Mouse (Mus musculus): ENCODE data around the gene Cish.

Cish gene

DNA sequence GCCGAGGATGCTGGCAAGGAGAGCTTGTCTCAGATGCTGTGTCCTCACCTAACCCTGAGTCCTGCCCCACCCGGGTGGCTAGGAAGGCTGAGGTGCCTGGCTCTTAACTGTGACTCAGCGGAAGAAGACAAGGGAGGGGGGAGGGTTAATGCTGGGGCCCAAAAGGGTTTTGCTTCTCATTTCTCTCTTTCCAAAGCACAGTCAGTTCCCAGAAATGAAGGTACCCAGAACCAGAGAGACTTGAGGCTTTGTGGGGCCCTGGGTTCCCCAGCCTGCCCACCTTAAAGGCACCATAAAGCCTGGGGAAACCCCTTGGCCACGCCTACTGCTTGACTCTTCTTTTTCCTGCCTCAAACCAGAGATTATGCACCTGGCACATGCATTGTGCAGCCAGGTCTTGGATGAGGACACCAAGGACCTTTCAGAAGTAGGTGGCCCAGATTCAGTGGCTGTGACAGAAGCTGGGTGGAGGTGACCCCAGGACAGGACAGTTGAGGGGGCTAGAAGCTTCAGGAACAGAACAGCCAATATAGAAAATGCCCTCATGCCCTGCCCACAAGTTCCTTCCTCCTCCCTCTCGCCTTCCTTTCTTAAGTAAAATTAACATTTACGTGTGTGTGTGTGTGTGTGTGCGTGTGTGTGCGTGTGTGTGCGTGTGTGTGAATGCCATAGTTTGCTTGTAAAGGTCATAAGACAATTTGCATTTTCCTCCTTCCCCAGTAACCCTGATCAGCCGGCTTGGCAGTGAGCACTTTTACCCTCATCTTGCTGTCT lies 17.2 kb downstream of the Cish start:
- no peak for DNase-seq (ENCODE audit: extremely low read depth, insufficient read length, low spot score)

DNA sequence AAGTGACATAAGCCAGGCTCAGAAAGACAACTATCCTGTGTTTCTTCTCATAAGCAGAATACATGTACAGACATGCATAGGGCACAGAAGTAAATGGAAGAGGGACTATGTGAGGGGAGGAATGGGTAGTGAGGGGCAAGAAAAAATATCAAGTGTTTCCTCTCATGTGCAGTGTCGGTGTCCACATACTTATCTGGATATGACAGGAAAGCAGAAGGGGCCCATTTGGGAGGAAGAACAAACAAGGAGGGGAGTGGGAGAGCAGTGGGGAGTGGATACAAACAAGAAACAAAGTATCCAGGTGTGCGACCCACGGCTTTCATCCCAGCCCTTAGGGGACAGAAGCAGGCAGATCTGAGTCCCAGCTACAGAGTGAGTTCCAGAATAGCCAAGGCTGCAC lies 18.1 kb downstream of the Cish start:
- DNase-seq (ENCODE audit: extremely low read depth, insufficient read length, low spot score) = no peak

DNA sequence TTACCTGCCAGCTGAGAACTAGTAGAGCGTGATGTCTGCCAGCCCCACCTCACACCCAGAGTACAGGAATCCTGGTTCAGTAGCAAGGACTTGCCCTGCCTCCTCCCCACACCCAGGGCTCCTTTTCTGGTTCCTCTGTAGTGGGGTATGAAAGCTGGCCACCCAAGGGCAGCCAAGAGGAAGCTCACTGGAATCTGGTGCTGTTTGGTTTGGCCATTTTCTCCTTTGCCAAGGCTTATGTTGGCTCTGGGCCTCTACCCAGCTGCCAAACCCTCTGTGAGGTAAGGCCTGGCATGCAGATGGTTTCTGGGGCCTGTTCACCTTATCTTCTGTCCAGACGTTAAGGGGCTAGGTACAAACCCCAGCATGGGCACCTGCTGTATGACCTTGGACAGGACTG lies 20.0 kb downstream of the Cish start:
- DNase-seq (ENCODE audit: extremely low read depth, insufficient read length, low spot score) = no peak

GRCm38 (mm10) chr9:107322461-107323050 lies 26.7 kb downstream of the Cish start:
- DNase-seq (ENCODE audit: extremely low read depth, insufficient read length, low spot score) = no peak

DNA sequence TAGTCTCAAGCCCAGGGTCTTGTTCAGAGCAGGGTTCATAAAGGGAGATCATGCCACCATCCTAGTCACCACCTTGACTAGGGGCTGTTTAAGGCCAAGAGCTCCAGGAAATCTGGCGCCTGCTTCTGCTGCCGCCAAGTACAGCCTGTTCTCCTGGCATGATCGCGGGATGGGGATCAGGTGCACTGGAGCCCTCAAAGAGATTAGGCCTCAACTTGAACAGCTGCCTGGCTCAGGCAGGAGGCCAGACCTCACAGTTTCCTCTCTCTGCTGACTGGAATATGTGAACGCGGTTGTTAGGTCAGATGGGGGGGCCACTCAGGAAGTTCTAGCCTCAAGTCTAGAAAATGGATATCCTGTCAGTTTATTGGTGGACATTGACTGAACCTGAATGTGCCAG lies 27.7 kb downstream of the Cish start:
- no peak for DNase-seq (ENCODE audit: extremely low read depth, insufficient read length, low spot score)

GRCm38 (mm10) chr9:107324799-107325561 lies 29.2 kb downstream of the Cish start:
- DNase-seq (ENCODE audit: extremely low read depth, insufficient read length, low spot score) = no peak

GRCm38 (mm10) chr9:107325904-107326303 lies 30.1 kb downstream of the Cish start:
- no peak for DNase-seq (ENCODE audit: extremely low read depth, insufficient read length, low spot score)

DNA sequence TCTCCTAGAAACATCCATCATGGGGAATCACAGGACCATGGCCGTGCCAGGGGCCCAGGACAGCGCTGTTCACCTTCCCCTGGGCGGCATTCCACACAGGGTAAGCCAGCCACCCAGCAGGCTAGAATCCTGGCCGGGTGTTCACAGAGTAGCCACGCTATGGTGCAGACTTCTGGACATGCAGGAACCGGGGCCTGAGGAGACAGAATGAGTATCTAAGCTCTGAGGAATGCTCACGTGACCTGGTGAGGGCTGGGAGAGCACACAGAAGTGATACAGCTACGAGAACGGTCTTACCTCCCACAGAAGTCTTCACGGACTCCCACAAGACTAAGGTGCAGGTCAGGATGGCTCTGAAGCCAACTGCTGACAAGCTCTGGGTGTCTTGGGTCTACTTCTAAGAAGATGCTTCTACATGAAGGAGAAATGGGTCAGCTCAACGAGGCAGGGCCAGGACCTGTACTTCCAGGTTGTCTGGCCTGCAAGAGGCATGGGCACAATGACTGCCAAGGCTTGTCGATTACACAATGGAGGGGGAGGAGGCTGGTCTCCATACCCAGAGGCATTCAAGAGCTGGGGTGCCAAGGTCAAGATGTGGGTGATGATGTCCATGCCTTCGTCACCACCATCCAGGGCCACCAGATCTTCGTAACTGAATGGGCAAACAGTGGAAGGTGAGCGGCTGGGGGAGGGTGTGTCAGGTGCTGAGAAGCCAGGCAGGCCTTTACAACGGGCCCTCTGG lies 32.2 kb downstream of the Cish start:
- DNase-seq (ENCODE audit: extremely low read depth, insufficient read length, low spot score) = no peak

DNA sequence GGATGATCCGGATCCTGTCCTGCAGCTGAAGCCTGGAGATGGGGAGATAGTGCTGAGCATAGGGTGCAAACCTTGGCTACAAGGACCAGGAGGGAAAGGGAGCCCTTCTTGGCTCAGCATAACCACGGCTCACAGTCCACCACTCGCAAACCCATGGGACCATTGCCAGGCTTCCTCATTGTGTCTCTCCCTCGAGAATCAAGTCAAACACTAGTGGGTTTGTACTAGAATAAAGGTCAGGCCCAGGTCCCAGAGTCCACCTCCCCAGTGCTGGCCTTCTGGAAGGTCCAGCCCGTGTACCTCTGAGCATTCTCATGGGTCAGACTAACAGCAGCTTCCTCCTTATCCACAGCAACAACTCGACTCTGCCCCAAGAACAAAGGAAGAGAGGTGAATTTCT lies 35.0 kb downstream of the Cish start:
- DNase-seq (ENCODE audit: extremely low read depth, insufficient read length, low spot score) = no peak

DNA sequence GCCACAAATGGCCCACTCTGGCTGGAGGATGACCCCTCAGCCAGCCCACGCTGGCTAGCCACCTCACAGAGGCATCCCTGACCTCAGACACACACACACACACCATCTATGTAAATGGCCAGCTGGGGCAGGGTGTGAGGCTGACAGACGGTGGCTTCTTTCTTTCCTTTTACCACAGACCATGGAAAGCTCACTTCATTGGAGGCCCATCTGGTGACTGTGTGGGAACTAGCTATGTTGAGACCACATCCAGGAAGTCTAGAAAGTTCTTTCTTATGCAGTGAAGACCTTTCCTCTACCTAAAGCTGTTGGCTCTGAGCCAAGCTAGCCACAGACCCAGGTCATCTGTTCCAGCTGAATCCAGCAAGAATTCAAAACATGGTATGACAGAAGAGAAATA lies 37.9 kb downstream of the Cish start:
- DNase-seq (ENCODE audit: extremely low read depth, insufficient read length, low spot score) = no peak

DNA sequence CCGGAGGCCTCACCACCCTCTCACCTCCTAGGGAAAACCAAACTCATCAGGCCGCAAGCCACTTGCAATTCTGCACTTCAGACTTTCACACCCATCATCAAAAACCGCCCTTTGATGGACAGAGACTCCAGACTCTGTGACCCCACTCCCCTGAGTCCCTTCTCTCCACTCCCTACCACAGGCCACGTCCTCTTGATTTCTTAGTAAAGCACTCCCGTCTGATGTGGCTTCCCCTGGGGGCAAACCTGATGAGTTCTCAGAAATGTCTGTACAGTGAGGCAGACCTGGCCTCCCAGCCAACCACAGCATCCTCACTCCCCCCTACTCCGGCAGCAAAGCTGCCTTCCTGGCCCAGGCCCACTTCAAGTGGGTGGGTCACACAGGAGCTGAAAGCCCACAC lies 38.5 kb downstream of the Cish start:
- DNase-seq (ENCODE audit: extremely low read depth, insufficient read length, low spot score) = no peak

DNA sequence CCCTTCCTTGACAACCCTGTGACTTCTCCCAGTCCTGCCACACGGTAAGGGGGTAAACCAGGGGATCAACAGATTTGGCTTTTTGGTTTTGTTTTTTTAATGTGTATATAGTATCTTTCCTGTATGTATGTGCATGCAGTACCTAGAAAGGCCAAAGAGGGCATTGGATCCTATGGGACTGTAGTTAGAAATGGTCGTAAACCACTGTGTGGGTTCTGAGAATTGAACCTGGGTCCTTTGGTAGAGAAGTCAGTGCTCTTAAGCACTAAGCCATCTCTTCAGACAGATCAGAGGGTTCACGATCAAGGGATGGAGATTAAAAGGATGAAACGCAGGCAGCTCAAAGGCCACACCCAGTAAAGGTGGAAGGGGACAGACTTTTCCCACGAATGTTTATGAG lies 39.2 kb downstream of the Cish start:
- no peak for DNase-seq (ENCODE audit: extremely low read depth, insufficient read length, low spot score)

GRCm38 (mm10) chr9:107335909-107336308 lies 40.1 kb downstream of the Cish start:
- DNase-seq (ENCODE audit: extremely low read depth, insufficient read length, low spot score) = peak; percentile 57

- DNase-seq (ENCODE audit: extremely low read depth, insufficient read length, low spot score) = no peak
These were observed 40.6 kb downstream of the Cish start for GRCm38 (mm10) chr9:107336386-107336785.

GRCm38 (mm10) chr9:107338172-107338883 lies 42.5 kb downstream of the Cish start, which contains the start of gene Hemk1:
Gene Hemk1, minus strand, starts transcription at chr9:107338350.
- DNase-seq (ENCODE audit: extremely low read depth, insufficient read length, low spot score) = peak; percentile 71

DNA sequence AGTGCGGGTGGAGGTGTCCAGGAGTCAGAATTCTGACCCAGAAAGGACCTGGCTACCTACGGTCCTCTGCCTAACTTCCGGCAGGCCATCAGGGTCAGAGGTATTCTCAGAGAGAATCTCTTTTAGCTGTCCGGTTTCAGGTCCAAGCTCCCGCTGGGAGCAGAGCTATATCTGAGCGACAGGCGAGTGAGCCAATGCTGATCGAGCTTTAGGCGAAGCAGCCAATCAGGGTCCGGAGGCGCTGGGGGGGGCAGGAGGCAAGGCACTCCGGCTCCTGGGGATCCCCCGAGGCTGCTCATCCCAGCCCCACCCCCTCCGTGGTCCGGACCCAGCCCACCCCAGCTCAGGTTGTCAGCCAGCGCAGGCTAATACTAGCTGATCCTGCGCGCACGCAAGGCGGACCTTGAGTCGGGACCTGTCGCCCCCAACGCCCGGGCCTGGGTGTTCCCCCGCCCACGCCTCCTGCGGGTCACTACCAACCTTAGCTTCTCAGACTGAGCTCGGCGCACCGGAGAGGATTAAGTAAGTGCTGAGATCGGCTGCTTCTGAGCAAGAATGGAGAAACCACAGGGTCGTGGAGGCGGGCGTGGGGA lies 44.5 kb downstream of the Cish start, which contains the start of gene 6430571L13Rik:
6430571L13Rik (plus strand) TSS at position 336 of the 593 bp plus-strand sequence.
- peak; percentile 87 for DNase-seq (ENCODE audit: extremely low read depth, insufficient read length, low spot score)

GRCm38 (mm10) chr9:107340911-107341645 lies 45.3 kb downstream of the Cish start:
- no peak for DNase-seq (ENCODE audit: extremely low read depth, insufficient read length, low spot score)

GRCm38 (mm10) chr9:107342201-107342709 lies 46.4 kb downstream of the Cish start:
- no peak for DNase-seq (ENCODE audit: extremely low read depth, insufficient read length, low spot score)

All from 3134 (cell line).